Mouse (Mus musculus) ES-CJ7 (cell line): ENCODE measurements around the gene Zfp950.

Experiments
- DNase-seq: peaks from one replicate; pipeline ENCODE4 v3.0.0; 2011; ENCODE audit warnings: low read depth, low spot score

Zfp950 gene

DNA sequence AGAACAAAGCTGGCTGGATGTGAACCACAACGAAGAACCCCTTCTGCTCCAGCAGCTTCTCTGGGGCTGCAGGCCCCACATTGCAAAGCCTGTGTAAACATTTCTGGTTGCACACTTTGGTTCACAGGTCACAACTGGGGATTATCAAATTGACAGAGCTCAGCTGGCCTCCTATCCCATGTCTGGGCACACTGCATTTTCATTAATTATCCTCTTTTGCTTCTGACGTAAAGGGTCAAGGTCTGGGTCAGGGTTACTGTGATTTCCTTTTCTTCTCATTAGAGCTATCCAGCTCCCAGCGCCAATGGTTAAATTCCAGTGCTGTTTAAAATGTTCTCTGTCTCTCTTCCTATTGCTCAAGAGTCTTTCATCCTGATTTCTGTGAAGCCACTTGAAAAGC is 83.1 kb downstream of the Zfp950 start:
- DNase-seq: no peak

DNA sequence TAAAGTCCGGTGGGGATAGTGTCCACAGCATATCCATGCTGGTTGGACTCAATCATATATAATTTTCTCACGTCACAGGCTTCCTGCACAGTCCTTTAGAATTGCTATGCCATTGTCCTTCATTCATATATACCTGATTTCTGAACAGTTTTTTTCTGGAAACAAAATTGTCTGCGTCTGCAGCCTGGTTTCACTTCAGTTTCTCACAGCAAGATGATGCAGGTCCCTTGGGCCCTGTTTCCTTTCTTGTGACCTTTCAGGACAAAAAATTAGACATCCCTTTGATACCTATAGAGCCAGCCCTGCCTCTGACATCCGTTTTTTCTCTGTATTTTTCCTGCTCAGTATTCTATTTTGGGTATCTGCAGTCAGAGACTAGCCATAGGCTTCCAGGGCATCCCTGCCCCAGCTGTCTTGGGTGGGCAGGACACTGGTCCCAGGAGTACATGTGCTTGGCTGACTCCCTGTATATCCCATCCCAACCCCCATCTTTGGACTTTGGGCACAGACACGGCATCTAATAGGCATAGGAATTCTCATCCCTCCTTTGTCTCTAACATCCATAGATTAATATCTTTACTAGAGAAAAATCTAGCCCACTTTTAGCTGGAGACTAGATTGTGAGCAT is 83.7 kb downstream of the Zfp950 start:
- no peak for DNase-seq

DNA sequence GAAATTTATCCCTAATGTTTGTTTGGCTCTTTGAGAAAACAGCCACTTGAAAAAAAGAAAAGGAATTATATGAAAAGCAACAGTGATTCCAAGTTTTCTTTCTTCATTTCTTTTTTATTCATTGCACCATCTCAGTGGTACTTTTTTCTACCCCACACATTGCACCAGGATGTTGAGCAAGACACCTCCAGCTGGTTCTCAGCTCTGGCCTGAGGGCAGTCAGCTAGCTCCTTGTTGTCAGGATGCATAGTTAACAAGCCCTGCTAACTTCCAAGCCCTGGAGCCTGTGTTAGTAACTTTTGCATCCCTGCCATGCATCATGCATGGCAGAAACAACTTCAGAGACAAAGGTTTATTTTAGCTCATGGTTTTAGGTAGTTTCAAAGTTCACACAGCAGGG is 87.9 kb downstream of the Zfp950 start:
- DNase-seq: no peak

DNA sequence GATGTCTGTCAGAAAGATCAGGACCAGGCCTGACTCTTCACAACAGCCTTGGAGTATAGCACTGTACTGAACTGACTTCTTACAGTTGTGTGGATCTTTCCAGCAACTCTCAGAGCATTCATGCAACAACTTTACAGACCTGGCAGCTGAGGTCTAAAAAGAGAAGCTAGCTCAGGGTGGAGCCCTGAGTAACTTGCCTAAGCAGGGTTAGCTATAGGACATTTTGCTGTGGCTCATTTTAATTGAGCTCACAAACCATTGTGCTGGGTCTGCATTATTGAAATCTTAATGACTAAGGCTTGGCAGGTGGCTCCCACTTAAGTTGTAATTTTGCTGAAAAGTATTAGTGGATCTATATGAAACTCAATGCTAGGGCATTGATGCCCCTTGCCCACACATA is 88.6 kb downstream of the Zfp950 start:
- DNase-seq: no peak

DNA sequence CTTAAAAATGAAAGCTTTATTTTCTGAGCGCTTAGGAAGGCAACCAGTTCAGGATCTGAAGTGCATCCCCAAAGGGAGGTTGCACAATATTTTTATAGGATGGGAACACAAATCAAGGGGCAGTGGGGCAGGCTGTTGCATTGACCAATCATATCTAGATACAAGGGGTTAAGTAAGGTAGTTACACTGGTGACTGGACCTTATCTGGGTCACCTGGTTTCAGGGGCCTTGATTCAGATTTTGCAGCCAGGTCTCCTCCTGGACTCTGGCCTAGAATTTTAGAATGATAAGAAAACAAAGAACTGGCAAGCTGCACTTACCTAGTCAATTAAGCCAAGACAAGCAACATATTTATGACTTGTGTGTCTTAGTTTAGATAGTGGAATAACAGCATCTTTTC is 89.5 kb downstream of the Zfp950 start:
- DNase-seq: no peak

DNA sequence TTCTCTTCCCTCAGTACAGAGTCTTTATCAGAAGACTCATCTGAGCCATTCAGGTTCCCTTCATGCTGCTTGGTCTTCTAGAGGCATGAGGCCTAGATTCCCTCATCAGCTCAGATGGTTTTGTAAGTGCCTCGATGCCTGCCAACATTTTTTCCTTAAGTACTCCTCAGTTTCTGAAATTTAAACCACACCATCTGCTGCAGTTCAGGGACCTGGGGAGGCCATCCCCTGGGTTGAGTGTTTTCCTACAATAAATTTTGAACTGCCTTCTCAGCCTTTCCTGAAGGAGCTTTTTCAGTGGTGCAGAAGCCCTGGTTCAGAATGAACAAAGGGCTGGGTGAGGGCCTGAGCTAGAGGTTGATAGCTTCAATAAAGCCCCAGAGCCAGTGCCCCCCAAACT is 91.2 kb downstream of the Zfp950 start:
- no peak for DNase-seq

DNA sequence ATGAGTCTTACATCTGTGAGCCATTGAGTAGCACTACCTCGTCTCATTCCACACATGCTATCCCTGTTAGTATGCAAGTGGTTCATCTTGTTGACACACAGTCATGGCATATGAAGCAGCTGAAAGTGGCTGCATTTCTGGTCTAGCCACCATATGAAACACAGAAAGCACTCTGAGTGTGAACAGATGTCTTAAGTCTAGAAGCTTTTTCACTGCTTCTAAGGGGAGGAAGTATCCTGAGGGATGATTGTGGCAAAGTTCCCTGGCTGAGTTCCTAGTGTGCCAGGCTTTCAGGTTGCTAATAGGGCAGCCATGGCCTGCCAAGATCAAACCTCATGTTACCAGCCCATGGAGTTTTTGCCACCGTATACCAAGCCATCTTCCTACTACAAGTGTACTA is 92.0 kb downstream of the Zfp950 start:
- DNase-seq: no peak

DNA sequence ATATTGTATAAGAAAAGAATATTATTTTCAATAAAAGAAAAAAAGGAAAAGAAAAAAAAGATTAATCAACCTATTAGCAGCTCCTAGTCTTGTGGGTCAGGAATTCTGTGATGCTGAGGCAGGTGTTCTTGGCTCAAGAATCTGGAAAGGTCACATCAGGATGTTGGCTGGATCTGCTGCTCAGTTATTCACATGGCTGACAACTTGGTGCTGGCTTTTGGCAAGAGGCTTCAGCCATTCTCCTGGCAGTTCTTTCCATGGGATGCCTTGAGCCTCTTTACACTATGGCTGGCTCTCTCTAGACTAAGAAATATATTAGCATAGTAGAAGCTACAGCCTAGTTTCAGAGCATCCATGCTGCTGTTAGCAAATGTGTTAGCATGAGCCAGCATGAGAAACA is 101.5 kb downstream of the Zfp950 start:
- DNase-seq: no peak

DNA sequence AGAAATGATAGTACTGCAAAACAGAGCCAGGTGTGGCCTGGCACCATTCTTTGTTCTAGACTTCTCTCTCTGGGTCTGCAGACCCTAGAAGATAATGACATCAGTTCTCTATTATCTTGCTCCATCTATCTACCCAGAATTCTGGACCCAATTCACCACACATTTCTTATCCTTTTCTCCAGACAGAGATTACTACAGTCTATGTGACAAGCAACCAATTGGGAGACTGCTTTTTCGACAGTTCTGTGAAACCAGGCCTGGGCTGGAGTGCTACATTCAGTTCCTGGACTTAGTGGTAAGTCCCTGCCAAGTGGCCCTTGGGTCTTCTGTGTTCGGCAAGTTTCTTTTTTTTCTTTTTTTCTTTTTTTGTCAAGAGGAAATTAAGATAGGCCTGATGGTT is 109.1 kb downstream of the Zfp950 start:
- DNase-seq: no peak

DNA sequence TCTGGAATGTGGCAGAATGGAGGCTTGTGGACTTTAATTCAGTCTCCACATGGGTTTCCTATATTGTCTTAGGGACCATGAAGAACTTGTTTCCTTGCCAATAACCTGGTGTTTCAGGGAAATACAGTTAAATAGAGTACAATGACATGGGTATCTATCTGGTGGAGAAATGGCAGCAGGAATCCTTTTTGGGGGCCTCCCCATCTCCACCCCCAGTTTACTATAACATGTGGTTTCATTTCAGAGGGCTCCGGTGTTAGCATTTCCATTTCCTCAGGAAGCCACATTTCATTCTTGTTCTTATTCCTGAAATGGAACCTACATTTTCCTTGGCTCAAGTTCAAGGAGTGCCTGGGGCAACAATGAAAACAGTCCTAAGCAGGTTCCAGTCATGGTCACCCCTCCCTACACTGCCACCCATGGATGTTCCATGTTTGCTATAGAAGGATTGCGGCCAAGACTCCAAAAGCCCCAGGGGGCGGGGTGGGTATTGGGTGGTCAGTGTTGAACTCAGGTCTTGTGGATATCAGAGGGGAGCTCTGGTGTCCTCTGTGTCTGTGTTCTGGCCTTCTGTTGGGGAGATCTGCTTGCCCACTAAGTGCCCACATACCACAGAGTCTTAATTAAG is 118.6 kb downstream of the Zfp950 start:
- no peak for DNase-seq

DNA sequence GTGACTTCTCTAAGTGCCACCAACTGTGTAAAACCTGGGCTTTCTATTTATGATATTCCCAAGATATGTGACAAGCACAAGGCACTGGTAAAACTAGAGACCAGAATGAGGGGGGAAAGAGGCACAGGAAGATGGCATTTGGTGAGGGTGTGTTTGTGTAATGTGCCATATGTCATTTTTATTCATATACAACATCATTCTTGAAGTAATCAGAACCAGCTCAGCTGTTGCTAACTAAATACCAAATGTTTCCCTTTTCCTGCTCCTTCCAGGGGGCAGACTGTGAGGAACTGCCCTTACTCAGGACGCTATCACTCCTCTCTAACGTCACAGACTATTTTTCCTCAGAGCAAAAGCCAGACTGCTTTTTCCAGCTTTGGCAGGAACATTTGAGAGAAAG is 119.1 kb downstream of the Zfp950 start:
- DNase-seq: no peak

DNA sequence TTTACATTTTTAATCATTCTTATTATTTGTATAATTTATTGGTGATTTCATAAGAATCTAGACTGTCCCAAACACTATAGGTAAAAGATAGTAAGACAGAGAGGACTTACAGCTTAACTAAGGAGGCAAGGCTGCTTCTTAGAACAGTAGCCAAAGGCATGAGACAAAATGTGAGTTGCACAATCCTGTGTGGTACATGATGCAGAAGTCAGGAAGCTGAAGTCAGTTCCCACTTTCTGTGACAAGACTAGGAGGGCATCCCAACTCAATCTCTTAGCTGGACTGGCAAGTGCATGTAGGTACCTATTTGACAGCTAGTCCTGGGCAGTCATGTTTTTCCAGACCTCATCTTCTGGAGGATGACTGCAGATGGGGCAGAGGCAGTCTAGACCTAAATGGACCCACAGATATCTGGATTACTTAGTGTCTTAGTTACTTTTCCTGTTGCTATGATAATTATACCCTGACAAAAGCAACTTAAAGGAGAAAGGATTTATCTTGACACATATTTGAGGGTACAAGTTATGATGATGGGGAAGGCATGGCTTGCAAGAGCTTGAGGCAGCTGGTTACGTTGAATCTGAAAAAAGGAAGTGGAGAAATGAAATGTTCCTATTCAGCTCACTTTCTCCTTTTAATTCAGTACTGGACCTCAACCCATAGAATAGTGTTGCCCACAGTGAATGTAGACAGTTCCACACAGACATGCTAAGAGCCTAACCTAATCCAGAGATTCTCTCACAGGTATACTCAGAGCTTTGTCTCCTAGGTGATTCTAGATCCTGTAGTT is 123.0 kb downstream of the Zfp950 start:
- no peak for DNase-seq

DNA sequence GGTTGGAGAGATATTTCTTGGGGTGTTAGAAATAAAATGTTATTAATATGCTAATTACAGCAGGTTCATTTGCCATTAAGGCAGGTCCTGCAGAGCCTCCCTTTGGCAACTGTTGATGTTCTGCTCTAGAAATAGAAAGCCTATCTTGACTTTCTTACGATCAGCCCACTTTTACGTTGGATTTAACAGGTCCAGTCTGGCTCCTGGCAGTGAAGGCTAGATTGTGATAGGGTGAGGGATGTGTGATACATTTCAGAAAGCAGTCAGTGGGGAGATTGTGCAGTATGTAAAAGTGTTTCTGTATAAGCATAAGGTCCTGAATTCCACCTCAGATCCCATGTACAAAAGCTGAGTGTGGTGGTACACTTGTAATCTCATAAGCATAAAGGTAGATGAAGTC is 131.4 kb downstream of the Zfp950 start:
- no peak for DNase-seq
